Mouse (Mus musculus) right cerebral cortex, postnatal 25 days (tissue): ENCODE measurements around the gene 1700020D05Rik.
"Not testable (repeated sequence)": the region's sequence is repeated elsewhere in the genome, so short reads cannot be mapped to it uniquely, and the experiment has no call there.

Experiments
- DNase-seq: peaks from one replicate; pipeline ENCODE4 v3.0.0; 2022

Gene 1700020D05Rik

DNA sequence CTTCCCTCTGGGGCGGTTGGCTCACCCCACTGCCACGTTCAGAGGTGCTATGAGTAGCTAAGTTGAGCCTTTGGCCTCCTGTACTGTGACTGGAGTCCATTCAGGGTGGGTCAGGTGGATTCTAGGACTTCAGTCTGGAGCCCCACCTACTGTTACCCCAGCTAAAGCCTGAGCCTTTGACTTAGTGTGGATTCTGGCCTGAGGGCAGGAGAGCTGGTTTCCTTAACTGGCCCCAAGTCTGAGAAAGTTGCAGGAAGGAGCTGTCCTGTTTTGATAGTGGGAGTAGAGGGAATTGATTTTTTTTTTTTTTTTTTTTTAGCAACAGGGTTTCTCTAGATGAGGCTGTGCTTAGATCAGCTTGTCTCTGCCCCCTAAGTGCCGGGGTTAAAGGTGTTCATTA lies 9.3 kb downstream of the 1700020D05Rik start:
- DNase-seq = no peak

DNA sequence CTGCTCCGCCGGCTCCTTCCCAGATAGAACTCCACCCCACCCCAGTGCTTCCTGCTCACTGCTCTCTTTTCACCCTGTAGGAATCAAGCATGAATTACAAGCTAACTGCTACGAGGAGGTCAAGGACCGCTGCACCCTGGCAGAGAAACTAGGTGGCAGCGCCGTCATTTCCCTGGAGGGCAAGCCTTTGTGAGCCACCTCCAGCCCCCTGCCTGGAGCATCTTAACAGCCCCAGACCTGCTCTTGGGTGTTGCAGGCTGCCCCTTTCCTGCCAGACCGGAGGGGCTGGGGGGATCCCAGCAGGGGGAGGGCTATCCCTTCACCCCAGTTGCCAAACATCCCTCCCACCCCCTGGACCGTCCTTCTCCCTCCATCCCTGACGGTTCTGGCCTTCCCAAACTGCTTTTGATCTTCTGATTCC lies 10.3 kb downstream of the 1700020D05Rik start:
- DNase-seq = not testable (repeated sequence)

DNA sequence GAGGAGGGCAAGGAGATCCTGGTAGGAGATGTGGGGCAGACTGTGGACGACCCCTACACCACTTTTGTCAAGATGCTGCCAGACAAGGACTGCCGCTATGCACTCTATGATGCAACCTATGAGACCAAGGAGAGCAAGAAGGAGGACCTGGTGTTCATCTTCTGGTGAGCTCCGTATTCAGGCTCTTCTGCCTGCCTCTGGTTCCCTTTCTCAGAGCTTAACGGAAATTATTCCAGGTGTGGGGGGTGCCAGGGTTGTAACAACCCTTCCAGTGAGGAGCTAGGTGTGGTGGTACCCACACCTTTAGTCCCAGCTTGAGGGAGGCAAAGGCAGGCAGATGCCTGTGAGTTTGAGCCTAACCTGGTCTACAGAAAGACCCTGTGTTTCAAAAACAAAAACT lies 10.9 kb downstream of the 1700020D05Rik start:
- DNase-seq = no peak

DNA sequence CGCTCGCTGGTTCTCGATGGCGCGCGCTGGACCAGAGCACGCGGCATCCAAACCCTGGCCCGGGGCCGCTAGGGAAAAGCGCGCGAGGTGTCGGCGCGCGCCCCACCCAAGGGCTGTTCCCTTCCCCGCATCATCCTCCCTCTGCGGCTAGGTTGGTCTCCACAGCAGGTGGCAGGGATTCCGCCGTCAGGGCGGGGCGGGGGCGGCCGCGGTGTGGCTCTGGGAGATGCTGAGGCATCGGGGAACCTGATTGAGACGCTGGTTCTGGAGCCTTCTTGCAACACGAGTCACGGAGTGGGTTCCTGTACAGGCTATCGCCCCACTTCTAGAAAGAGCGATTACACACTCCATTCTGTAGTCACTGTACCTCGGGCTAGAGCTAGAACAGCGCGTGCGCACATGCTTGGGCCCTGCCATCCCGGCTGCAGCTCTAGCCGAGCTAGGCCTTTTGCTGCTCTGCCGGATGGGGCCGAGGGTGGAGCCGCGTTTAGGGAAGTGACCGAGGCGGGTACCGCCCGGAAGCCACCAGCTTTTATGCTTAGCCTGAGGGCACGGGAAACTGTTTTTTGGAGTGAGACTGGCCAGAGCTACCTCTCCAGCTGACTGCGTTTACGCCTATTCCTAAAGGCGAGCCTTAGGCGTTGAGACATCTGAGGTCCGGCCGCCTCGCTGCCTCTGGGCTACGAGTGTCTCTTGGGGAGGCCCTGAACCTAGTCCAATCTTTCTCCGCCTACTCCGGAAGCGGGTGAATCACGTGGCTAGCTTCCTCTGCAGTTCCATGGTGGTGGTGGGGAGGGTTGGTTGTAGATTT lies 12.5 kb downstream of the 1700020D05Rik start:
- DNase-seq = peak; percentile 86

DNA sequence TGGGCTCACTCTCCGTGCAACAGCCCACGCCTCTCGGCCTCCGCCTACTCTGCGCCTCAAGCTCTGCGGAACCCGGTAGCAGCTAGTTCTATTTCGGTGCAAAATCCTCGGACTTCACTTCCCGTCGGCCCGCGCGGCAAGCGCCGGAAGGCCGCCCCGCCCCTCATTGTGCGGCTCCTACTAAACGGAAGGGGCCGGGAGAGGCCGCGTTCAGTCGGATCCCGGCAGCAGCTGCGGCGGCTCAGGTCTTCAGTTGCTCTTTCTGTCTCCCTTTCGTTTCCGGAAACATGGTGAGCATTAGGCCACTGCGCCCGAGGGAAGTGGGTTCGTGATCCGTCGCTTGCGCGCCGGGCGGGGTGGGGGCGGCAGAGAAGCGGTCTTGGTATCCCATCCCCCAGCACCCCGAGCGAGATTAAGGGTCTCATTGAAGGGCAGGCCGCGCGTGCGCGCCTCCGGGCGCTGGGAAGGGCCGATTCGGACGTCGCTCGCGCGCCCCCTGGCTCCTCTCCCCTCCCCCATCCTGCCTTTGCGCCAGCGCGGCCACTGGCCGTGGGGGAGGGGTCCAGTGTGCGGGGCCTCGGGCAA lies 13.2 kb downstream of the 1700020D05Rik start, which contains the start of gene Cfl1:
Gene Cfl1 (plus strand): TSS at position 143 of the 585 bp plus-strand sequence.
- DNase-seq = peak; percentile 95

DNA sequence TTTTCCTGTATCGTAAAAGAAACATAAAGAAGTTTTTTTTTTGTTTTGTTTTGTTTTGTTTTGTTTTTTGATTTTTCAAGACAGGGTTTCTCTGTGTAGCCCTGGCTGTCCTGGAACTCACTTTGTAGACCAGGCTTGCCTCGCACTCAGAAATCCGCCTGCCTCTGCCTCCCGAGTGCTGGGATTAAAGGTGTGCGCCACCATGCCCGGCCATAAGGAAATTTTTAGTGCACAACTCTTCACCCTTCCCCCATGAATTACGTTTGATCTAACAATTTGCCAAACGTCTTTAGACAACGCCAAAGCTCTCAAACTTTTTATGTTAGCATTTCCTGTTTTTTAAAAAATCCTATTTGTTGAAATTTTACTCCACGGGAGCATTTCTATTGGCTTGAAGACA lies 13.9 kb downstream of the 1700020D05Rik start:
- not testable (repeated sequence) for DNase-seq

- DNase-seq = peak; percentile 96
Observed at GRCm38 (mm10) chr19:5488878-5489571, 14.6 kb downstream of the 1700020D05Rik start.

- peak; percentile 89 for DNase-seq
Observed at GRCm38 (mm10) chr19:5487768-5488550, 15.6 kb downstream of the 1700020D05Rik start, which contains the start of gene Mus81. Mus81 (minus strand) TSS chr19:5488402.

DNA sequence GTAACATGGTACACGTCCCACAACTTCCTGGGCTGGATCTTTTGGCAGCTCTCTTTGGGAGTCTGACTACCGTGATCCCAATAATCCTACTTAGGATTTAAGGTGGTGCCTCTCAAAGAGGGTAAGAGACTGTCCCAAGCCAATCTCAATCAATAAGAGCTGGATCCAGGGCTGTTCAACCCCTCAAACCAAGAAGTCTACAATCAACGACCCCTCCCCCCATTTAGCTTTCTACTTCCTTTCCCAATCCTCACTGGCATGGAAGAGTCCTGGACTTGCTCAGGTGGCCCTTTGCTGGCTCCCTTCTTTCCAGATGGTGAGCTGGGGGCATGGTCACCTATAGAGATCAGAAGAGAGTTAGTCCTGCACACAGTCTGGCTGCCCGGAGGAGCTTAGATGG lies 16.8 kb downstream of the 1700020D05Rik start:
- DNase-seq = no peak

- DNase-seq = no peak
Observed at GRCm38 (mm10) chr19:5486286-5486685, 17.3 kb downstream of the 1700020D05Rik start.

DNA sequence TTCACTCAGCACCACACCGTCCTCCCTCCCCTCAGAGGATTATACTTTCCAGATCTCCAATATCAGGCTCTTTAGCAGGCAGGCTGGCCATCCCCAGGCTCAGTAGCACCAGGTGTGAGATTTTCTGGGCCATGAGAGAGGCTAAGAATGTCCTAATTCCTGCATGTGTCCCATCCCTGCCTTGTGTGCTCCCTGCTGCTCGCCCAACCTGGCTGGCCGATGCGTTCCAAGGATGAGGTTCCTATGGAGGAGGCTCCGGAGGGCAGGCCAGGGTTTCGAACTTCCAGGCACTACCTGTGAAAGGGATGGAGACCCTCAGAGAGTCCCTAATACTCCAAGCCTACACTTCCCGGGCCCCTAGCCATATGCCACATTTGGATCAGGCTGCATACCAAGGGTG lies 17.8 kb downstream of the 1700020D05Rik start:
- DNase-seq = no peak

- DNase-seq = no peak
Observed at GRCm38 (mm10) chr19:5485371-5485770, 18.2 kb downstream of the 1700020D05Rik start.

GRCm38 (mm10) chr19:5484496-5484895 lies 19.1 kb downstream of the 1700020D05Rik start:
- DNase-seq = no peak

GRCm38 (mm10) chr19:5483386-5484359 lies 19.9 kb downstream of the 1700020D05Rik start:
- DNase-seq = no peak

GRCm38 (mm10) chr19:5481398-5481797 lies 22.2 kb downstream of the 1700020D05Rik start:
- DNase-seq = no peak

DNA sequence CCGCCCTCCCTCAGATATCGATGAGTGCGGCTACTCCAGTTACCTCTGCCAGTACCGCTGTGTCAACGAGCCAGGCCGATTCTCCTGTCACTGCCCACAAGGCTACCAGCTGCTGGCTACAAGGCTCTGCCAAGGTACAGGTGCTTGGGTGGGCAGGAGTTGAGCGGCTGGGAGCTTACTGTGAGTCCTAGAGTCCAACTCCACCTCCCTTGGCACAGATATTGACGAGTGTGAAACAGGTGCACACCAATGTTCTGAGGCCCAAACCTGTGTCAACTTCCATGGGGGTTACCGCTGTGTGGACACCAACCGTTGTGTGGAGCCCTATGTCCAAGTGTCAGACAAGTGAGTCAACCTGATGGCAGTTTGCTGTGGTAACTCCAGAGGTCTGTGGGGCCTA lies 23.6 kb downstream of the 1700020D05Rik start:
- no peak for DNase-seq

- DNase-seq = no peak
Observed at GRCm38 (mm10) chr19:5477668-5478300, 25.8 kb downstream of the 1700020D05Rik start.

DNA sequence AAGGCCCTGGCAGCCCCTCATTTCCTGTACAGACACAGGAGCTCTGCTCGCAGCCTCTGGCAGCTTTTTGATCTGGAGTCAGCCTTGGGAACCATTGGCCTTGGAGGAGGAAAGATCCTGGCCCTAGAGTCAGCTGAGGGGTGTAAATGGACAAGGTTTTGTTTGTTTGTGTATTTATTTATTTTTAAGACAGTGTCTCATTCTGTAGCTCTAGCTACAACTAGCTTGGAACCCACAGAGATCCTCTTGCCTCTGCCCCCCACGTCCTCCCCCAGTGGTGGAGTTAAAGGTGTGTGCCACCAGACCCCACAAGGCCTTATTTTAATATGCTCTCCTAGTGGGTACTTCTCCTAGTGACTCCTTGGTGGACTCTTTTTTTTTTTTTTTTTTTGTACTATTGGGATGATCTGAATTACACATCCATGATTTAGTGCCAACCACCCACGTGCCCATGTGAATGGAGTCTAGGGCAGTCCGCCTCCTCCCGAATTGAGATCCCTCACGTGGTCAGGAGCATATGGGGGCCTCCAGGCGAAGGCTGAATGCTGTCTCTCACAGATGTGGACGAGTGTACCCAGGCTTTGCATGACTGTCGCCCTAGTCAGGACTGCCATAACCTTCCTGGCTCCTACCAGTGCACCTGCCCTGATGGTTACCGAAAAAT lies 26.5 kb downstream of the 1700020D05Rik start:
- no peak for DNase-seq

- DNase-seq = no peak
Observed at GRCm38 (mm10) chr19:5475069-5475714, 28.4 kb downstream of the 1700020D05Rik start.
